Mouse (Mus musculus): ENCODE data around the gene Abhd13. TPM values are rescaled to one million over a fixed set of nuclear protein-coding genes. Genes with fewer than 3 reads are reported as not detected.

The Abhd13 gene
- polyA plus RNA-seq, 1 experiment from 2014 or later, result 20.6 TPM

DNA sequence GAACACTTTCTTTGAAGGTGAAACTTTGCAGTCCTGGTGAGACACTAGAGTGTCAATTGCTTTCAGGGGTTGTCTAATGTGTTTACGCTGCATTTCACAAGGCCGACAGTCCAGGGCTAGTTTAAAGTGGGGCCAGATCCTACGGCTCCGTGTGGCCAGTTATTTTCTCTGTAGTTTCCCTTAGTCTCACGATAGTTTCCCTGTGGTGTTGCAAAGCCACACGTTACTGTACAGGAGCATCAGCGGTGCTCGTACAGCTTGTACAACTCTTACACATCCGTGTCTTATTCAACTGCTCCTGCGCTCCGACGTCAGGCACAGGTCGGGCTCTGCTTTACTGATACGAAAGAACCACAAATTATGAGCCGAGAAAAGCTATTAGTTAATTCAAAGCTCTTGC lies 491 bp upstream of the Abhd13 start:
- Histone ChIP-seq H3K9me3 (no peaks in the 10 kb centered on the region), H3K9ac (no peak overlapping the region), H3K27me3 (replicated peaks) (no peaks in the 10 kb centered on the region), H3K27ac (no peak overlapping the region), H3K4me1 (peaks cover 26% of the 10 kb centered on the region), H3K36me3 (peaks cover 14% of the 10 kb centered on the region), H3K4me3 (peak overlapping the region; percentile 90), H3K4me2 (replicated peaks) (peak overlapping the region; percentile 83)
- peak; percentile 26; the same call in 1 of the 2 replicates for ATAC-seq (ENCODE audit: low FRiP score, low read depth)
- WGBS, result 44% methylated on average over 15 of the region's 15 CpGs

DNA sequence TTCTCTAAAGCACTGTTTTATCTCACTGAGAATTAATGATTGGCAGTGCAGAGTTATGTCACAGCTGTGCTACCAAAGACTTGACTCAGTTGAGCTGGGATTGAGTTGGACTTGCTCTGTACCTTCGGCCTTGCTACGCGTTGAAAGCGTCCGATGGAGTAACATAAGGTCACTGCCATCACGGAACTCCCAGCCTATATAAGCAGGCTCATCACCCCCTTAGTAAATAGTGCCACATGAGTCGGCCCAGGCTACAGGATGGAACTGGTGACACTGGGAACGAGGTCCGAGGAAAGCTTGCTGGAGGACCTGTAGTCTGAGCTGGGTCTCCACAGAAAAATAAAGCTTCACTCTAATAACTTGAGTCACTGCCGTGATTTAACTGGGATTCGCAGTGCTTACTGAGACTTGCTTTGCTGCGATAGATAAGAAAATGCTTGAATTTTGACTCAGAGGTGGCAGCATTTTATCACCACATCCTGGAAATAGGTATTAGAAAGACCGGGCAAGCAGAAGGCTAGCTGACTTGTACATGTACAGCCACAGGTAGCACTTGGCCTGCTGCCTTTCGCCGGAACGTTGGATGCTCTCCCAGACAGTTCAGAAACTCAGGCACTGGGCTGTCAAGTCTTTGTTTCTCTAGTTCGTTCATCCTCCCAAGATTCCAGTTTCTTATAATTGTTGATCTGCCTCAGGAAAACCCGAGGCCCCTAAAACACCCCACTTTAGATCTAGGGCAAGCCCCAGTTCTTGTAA lies 1.1 kb downstream of the Abhd13 start:
- ATAC-seq (ENCODE audit: low FRiP score, low read depth), result no peak
- Histone ChIP-seq H3K9me3 (no peaks in the 10 kb centered on the region), H3K27me3 (replicated peaks) (no peaks in the 10 kb centered on the region), H3K4me2 (replicated peaks) (peak overlapping the region; percentile 83), H3K4me3 (peak overlapping the region; percentile 90), H3K9ac (peak overlapping the region; percentile 92), H3K4me1 (peaks cover 26% of the 10 kb centered on the region), H3K36me3 (no peaks in the 10 kb centered on the region), H3K27ac (no peak overlapping the region)
- 65% methylated on average over 18 of the region's 18 CpGs for WGBS

DNA sequence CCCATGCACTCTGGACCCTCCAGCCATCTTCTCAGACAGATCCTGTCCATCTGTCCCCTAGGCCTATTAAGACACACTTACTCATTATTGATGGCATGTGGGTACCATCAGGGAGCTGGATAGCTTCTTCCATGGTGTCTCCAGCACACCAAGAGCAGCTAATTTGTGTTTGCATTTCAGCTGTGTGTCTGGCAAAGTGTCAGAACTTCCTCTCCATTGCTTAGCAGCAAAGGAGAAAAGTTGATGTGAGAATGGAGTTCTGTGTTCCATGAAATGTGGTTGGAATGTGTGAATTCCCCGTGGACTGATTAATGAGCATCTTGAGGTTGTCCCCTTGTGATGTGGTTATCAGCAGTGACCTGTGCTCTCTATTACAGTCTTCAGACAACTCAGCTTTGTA lies 2.2 kb downstream of the Abhd13 start:
- no peak overlapping the region for H3K9ac ChIP-seq
- H3K4me2 ChIP-seq (replicated peaks), result no peak overlapping the region
- WGBS, result 80% methylated on average over 1 of the region's 1 CpGs
- H3K4me3 ChIP-seq, result no peak overlapping the region
- H3K36me3 ChIP-seq, result no peaks in the 10 kb centered on the region
- no peak for ATAC-seq (ENCODE audit: low FRiP score, low read depth)
- H3K4me1 ChIP-seq, result peaks cover 26% of the 10 kb centered on the region
- H3K27me3 ChIP-seq (replicated peaks), result no peaks in the 10 kb centered on the region
- H3K27ac ChIP-seq, result no peak overlapping the region
- H3K9me3 ChIP-seq, result no peaks in the 10 kb centered on the region

DNA sequence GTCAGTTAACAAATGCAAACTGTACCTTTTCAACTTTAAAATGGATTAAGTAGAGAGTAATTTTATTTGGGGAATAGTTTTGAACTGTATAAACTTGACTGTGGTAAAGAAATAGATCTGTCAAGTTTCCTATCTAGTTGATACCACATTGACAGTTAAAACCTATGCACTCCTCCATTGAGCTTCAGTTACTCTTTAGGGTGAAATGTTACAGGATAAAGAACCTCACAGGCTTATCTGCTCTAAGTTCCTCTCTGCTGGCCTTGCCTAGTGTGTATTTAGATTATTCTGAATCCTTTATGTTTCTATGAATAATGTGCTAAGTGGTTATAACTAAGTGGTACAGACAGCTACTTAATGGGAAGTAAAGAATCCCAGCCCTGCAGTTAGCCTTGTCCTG lies 2.7 kb downstream of the Abhd13 start:
- peaks cover 23% of the 10 kb centered on the region for H3K4me1 ChIP-seq
- H3K27ac ChIP-seq, result no peak overlapping the region
- H3K4me3 ChIP-seq, result no peak overlapping the region
- no peak overlapping the region for H3K4me2 ChIP-seq (replicated peaks)
- no peaks in the 10 kb centered on the region for H3K36me3 ChIP-seq
- no peaks in the 10 kb centered on the region for H3K27me3 ChIP-seq (replicated peaks)
- ATAC-seq (ENCODE audit: low FRiP score, low read depth), result no peak
- no peak overlapping the region for H3K9ac ChIP-seq
- H3K9me3 ChIP-seq, result no peaks in the 10 kb centered on the region

DNA sequence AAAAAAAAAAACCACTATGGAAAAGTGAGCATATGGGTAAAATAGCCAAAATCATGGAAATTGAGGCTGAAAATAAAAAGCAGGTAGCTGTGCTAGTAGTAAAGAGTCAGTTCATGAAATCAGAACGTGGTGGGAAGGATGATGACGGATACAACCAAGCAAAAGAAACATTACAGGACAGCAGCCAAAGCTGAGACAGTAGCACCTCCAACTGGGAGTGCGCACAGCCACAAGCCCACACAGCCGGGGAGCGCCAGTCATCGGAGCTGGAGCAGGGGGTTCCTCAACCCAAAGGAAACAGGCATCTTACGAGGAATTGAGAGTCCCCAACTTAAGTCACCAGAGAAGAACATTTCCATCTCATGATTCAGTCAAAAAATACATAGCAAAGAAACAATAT lies 26.6 kb downstream of the Abhd13 start:
- Histone ChIP-seq H3K4me2 (replicated peaks) (no peak overlapping the region), H3K9me3 (no peaks in the 10 kb centered on the region), H3K36me3 (no peaks in the 10 kb centered on the region), H3K27ac (no peak overlapping the region), H3K27me3 (replicated peaks) (0 out of 2 replicates have a peak, but pooled peaks cover 2% of the 10 kb centered on the region), H3K4me3 (no peak overlapping the region), H3K4me1 (peaks cover 10% of the 10 kb centered on the region), H3K9ac (no peak overlapping the region)
- 82% methylated on average over 7 of the region's 7 CpGs for WGBS
- ATAC-seq (ENCODE audit: low FRiP score, low read depth), result no peak

DNA sequence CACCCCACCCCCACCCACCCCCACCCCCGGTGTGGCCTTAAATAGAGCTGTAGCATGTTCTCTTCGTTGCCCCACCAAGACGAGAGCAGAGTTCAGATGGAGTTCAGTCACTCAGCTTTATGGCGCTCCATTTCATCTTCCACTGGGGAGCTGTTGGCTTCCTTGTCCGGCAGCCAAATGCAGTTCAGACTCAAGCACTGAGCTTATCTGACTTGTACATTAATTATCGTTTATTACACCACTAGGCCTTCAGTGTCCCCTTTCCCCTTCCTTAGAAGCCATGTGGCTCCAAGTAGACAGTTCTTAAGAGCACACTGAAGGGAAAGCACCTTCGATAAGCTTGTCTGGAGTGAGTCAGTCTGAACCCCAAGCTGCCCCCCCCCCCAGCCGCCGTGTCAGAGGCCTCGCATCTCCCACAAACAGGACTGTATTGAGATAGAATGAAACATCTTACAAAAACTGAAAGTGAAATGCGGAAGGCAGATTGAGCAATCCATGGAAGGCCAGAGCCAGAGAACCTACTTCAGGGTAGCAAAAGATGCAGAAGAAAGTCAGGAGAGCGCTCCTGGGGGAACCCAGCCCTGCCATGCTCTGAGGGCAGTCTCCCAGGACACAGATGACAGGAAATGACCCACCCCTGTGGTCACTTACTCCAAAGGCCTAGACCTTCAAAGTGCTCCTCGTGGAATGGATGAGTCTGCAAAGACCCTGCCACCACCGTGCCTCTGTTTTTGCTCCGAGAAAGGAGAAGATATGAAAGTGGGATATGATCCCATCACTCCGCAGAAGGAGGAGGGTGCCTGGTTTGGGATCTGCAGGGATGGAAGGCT lies 28.9 kb downstream of the Abhd13 start, which contains the start of gene Tnfsf13b:
Gene Tnfsf13b (plus strand): TSS at position 312 of the 830 bp plus-strand sequence.
- H3K4me3 ChIP-seq, result peak within 1 kb of the TSS; percentile 41
- H3K9me3 ChIP-seq, result no peaks in the 10 kb centered on the region
- peaks cover 10% of the 10 kb centered on the region for H3K4me1 ChIP-seq
- 0 out of 2 replicates have a peak, but pooled peaks cover 2% of the 10 kb centered on the region for H3K27me3 ChIP-seq (replicated peaks)
- no peak within 1 kb of the TSS for H3K27ac ChIP-seq
- peak within 1 kb of the TSS; percentile 36 for H3K9ac ChIP-seq
- no peaks in the 10 kb centered on the region for H3K36me3 ChIP-seq
- WGBS, result 69% methylated on average over 16 of the region's 16 CpGs
- ATAC-seq (ENCODE audit: low FRiP score, low read depth), result no peak
- H3K4me2 ChIP-seq (replicated peaks), result peak within 1 kb of the TSS; percentile 80

DNA sequence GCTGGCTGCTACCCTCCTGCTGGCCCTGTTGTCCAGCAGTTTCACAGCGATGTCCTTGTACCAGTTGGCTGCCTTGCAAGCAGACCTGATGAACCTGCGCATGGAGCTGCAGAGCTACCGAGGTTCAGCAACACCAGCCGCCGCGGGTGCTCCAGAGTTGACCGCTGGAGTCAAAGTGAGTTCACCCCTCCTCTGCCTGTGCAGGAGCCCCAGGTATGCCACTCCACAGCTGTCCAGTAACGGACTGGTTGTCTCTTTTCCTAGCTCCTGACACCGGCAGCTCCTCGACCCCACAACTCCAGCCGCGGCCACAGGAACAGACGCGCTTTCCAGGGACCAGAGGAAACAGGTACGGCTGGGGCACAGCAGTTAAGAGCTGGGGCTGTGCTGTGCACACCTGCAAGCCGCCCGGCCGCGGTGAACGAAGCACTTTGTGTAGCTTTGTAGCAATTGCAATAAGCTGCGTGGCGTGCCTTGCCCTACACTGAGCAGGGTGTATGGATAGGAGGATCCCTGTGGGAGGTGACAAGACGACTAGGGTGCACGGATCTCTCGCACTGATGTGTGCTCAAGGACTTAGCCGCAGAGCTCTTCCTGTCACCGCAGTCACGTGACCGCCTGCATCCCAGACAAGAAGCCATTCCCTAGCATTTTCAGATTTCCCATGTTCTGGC lies 29.6 kb downstream of the Abhd13 start:
- H3K9me3 ChIP-seq, result no peaks in the 10 kb centered on the region
- peak overlapping the region; percentile 41 for H3K4me3 ChIP-seq

DNA sequence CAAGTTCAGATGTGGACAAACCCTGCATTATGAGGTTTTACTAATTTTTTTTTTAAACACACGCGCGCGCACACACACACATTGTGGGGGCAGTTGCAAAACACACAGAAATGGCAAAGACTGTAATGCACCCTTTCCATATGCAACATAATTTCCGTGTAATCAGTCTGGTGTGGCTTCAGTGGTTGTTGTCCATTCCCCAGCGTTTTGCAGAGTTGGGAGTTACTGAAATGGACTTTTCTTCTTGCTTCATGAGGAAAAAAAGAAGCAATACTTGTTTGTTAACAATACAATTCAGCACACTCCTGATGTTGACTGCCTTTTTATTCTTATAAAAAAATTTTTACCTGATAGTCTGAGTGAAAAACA lies 30.1 kb downstream of the Abhd13 start:
- peak overlapping the region; percentile 36; the same call in 1 of the 2 replicates for H3K9ac ChIP-seq
- H3K4me3 ChIP-seq, result peak overlapping the region; percentile 41
- H3K4me1 ChIP-seq, result peaks cover 10% of the 10 kb centered on the region
- no peaks in the 10 kb centered on the region for H3K36me3 ChIP-seq
- H3K9me3 ChIP-seq, result no peaks in the 10 kb centered on the region
- peak overlapping the region; percentile 80 for H3K4me2 ChIP-seq (replicated peaks)
- H3K27me3 ChIP-seq (replicated peaks), result 0 out of 2 replicates have a peak, but pooled peaks cover 2% of the 10 kb centered on the region
- 43% methylated on average over 6 of the region's 6 CpGs for WGBS
- ATAC-seq (ENCODE audit: low FRiP score, low read depth), result no peak
- no peak overlapping the region for H3K27ac ChIP-seq

More for the DNA sequence above, 29.6 kb downstream of the Abhd13 start:
- peaks cover 10% of the 10 kb centered on the region for H3K4me1 ChIP-seq
- H3K36me3 ChIP-seq, result no peaks in the 10 kb centered on the region
- ATAC-seq (ENCODE audit: low FRiP score, low read depth), result peak; percentile 78
- WGBS, result 3% methylated on average over 29 of the region's 29 CpGs
- H3K4me2 ChIP-seq (replicated peaks), result peak overlapping the region; percentile 80
- no peak overlapping the region for H3K27ac ChIP-seq
- H3K9ac ChIP-seq, result peak overlapping the region; percentile 36
- H3K27me3 ChIP-seq (replicated peaks), result 0 out of 2 replicates have a peak, but pooled peaks cover 2% of the 10 kb centered on the region

DNA sequence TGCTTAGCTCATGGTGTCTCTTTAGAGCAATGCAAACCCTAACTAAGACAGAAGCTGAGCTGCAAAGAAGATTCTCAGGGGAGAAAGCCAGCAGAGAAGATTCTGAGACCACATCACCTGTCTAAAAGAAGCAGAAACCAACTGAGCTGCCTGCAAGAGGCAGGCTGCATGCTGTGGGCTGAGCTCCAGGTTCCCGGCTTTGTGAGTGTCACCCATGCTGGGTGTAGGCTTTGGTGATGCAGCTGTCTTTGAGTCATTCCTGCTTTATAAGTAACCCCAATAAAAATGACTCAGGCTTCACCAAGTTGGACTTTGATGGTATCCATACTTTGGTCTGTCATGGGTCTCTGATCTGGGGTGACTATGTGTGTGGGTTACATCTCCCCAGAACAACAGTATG lies 38.7 kb downstream of the Abhd13 start:
- H3K36me3 ChIP-seq, result no peaks in the 10 kb centered on the region
- no peak overlapping the region for H3K27ac ChIP-seq
- no peaks in the 10 kb centered on the region for H3K27me3 ChIP-seq (replicated peaks)
- 79% methylated on average over 1 of the region's 1 CpGs for WGBS
- no peak for ATAC-seq (ENCODE audit: low FRiP score, low read depth)
- H3K4me2 ChIP-seq (replicated peaks), result no peak overlapping the region
- H3K9me3 ChIP-seq, result no peaks in the 10 kb centered on the region
- H3K9ac ChIP-seq, result no peak overlapping the region
- no peaks in the 10 kb centered on the region for H3K4me1 ChIP-seq
- no peak overlapping the region for H3K4me3 ChIP-seq

DNA sequence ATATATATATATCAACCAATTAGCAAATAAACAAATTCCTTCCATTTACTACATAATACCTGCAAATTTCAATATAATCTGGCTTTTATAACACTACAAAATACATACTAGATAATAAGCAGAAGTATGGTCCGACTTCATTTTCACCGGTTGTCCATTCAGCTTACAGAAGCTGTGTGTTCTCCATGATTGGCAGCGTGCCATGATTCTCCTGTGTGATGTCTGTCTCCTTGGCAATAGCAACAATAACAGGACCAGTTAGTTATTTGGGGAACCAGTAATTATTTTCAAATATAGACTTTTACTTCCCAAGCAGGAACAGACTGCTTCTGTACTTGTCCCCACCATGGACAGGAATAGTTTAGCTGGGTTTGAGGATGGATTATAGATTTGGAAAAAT lies 39.7 kb downstream of the Abhd13 start:
- Histone ChIP-seq H3K9ac (no peak overlapping the region), H3K4me2 (replicated peaks) (no peak overlapping the region), H3K4me3 (no peak overlapping the region), H3K36me3 (no peaks in the 10 kb centered on the region), H3K27ac (no peak overlapping the region), H3K4me1 (no peaks in the 10 kb centered on the region), H3K27me3 (replicated peaks) (no peaks in the 10 kb centered on the region), H3K9me3 (no peaks in the 10 kb centered on the region)
- whole genome bisulfite sequencing, result 87% methylated on average over 3 of the region's 3 CpGs
- no peak for ATAC-seq (ENCODE audit: low FRiP score, low read depth)

DNA sequence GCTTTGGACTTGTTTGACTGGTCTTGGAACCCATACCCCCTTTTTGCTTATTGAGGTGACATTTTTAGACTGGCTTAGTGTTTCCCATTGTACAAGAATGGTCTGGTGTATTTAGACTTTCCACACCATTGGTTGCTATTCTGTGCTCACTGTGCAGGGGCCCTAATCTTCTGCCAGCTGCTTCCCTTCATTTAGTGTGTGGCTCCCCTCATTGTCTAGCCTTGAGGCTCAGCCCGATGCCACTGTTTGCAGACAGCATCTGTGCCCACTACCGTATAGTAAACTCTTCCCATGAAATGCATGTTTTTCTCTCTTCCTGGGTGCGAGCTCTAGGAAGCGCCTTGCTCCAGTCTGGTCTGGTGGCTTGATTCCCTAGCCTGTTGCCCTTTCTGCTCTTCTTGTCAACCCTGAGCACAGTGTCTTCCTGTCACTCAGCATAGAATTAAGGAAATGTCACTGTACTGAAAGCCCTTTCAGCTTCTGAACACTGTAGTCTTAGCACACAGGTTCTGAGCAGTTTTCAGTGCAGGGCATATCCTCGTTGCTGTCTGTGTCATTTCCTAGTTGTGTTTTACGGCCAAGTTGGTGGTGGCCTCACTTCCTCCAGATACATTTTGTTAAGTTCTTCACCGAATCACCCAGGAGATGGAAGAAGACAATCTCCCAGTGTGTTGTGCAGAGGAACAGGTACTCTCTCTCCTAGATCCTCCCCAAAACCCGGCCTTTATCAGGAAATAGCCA lies 53.0 kb downstream of the Abhd13 start:
- no peaks in the 10 kb centered on the region for H3K9me3 ChIP-seq
- H3K27ac ChIP-seq, result no peak overlapping the region
- H3K9ac ChIP-seq, result no peak overlapping the region
- no peaks in the 10 kb centered on the region for H3K27me3 ChIP-seq (replicated peaks)
- H3K36me3 ChIP-seq, result no peaks in the 10 kb centered on the region
- ATAC-seq (ENCODE audit: low FRiP score, low read depth), result peak; percentile 13; the same call in 1 of the 2 replicates
- no peak overlapping the region for H3K4me2 ChIP-seq (replicated peaks)
- 78% methylated on average over 8 of the region's 8 CpGs for WGBS
- no peaks in the 10 kb centered on the region for H3K4me1 ChIP-seq
- no peak overlapping the region for H3K4me3 ChIP-seq

All from neural tube, embryonic 12.5 days (tissue).